Mouse (Mus musculus): ENCODE results near the gene Npr3.

DNA sequence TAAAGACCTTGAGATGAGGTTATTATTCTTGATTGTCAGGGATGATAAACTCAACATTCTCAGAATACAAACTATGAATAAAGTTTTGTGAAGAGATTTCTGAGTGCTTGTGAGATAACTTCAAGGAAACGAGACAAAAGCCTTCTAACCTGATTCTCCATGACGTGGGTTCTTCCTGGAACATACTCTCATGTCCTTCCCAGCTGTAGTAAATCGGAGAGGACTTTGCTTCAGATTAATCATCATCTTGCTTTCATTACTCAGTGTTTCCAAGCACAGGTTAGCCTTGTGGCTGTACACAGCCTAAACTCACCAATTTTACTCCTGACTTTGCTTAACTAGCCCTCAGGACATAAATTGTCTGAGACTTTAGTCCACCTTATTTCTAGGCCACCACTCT lies 45.1 kb upstream of the Npr3 start:
- TF ChIP-seq CTCF (IDR thresholded peaks at IDR 0.05; ENCODE audit: borderline replicate concordance, insufficient read depth, low read depth, low read length) (no peak), POLR2A (IDR thresholded peaks at IDR 0.05; ENCODE audit: borderline replicate concordance, insufficient read depth, low read length) (no peak)
